Mouse (Mus musculus): ENCODE measurements around the gene Ube4a. TPM values are rescaled to one million over a fixed set of nuclear protein-coding genes. Genes with fewer than 3 reads are reported as not detected.

Ube4a gene
- polyA plus RNA-seq, 1 experiment from 2014 or later = 23.2 TPM

DNA sequence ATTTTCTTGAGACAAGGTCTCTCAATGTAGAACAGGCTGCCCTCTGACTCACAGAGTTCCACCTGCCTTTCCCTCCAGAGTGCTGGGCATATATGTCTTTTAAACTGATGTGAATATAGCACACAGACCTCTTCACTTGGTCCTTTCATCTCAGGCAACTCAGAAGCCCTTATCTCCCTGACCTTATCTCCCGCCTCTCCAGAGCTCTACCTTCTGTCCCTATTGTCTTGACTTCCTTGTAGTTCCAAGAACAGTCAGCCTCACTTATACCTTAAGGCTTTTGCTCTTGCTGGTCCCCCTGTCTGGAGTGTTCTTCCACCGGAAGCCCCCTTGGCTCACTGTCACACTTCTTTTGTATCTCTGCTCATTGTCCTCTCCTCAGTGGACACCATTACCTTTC, 75.3 kb downstream of the Ube4a start:
- no peak overlapping the region for H3K4me3 ChIP-seq
- 71% methylated on average over 2 of the region's 2 CpGs for WGBS

DNA sequence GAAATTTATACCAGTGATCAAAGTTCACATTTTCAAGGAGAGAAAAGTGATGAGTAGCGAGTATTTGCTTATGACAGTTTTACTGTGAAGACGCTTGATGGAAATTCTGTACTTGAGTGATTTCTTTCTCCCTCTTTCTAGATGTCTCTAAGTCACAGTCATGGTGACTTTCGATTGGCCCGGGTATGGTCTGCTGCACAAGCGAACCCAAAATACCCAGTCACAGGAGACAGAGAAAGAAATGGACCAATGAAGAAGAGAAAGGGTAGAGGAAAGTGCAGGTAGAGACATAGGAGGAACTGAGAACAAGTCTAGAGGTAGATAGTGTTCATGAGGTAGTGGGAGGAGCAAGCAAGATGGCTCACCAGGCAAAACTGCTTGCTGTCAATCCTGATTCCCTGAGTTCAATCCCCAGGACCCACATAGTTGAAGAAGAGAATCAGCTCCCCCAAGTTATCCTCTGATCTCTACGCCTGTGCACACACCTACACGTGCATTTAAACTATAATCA, 77.2 kb downstream of the Ube4a start:
- no peaks in the 10 kb centered on the region for H3K27me3 ChIP-seq (replicated peaks; ENCODE audit: low read depth, poor library complexity, severe bottlenecking)
- 82% methylated on average over 7 of the region's 7 CpGs for WGBS
- H3K4me1 ChIP-seq = peaks cover 3% of the 10 kb centered on the region
- H3K4me3 ChIP-seq = no peak overlapping the region
- no peak overlapping the region for H3K27ac ChIP-seq (replicated peaks)
- no peak for DNase-seq (ENCODE audit: low spot score)
- no peaks in the 10 kb centered on the region for H3K9me3 ChIP-seq
- H3K36me3 ChIP-seq (replicated peaks) = no peaks in the 10 kb centered on the region

More for the DNA sequence above, 75.3 kb downstream of the Ube4a start:
- no peaks in the 10 kb centered on the region for H3K4me1 ChIP-seq
- H3K36me3 ChIP-seq (replicated peaks) = no peaks in the 10 kb centered on the region
- no peak for DNase-seq (ENCODE audit: low spot score)
- no peak overlapping the region for H3K27ac ChIP-seq (replicated peaks)
- no peaks in the 10 kb centered on the region for H3K27me3 ChIP-seq (replicated peaks; ENCODE audit: low read depth, poor library complexity, severe bottlenecking)
- no peaks in the 10 kb centered on the region for H3K9me3 ChIP-seq

DNA sequence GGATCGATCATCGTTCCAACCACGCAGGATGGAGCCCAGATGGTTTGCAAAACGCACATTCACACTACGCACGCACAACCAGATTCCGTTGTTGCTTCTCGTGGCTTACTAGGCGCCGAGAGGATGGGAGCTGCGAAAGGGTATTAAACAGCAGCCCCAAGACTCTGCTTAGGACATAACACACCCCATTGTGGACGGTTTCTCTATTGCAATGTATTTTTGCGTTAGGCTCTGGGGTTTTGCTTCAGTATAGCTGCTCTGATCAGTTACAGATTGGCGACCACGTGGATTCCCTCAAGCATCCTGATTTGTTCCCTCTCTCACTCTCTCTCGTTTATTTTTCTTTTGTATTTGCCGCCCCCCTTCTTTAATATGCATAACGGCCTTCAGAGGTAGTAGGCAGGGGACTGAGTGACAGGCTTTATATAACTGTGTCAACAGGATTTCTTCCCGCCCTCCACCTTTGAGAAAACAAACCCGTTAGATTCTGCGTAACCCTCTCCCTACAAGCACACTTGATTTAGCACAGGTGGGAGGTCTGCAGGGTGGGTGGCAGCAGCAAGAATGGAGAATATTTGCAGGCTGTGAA, 82.3 kb downstream of the Ube4a start:
- peak overlapping the region; percentile 97 for H3K27ac ChIP-seq (replicated peaks)
- no peaks in the 10 kb centered on the region for H3K9me3 ChIP-seq
- under 1% methylated on average over 21 of the region's 21 CpGs for WGBS
- no peaks in the 10 kb centered on the region for H3K27me3 ChIP-seq (replicated peaks; ENCODE audit: low read depth, poor library complexity, severe bottlenecking)
- peak; percentile 37 for DNase-seq (ENCODE audit: low spot score)
- peak overlapping the region; percentile 82 for H3K4me3 ChIP-seq
- 0 out of 2 replicates have a peak, but pooled peaks cover 2% of the 10 kb centered on the region for H3K36me3 ChIP-seq (replicated peaks)
- H3K4me1 ChIP-seq = peaks cover 31% of the 10 kb centered on the region

DNA sequence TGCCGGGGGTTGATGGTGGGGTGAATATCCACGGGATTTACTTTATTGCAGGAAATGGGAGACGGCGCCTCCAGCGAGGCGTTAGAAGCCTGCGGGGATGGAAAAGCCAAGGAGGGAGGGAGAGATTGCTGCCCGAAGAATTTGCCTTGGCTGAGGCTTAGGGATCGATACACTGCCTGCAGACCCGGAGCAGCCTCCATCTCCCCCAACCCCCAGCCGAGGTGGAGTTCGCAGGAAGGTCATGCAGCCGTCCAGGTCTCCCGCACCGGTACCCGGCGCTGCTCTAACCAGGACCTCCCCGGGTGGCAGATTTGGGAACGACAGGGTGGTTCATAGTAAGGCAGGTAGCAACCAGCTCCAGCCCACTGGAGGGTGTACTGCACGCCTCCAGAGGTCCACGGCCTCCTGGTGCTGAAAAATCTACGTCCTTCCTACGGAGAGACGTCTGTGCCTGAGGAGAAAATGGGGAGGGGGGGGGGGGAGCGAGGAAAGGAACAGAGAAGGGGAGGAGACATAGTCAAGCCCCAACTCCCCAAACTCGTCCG, 82.9 kb downstream of the Ube4a start:
- peaks cover 7% of the 10 kb centered on the region for H3K36me3 ChIP-seq (replicated peaks)
- under 1% methylated on average over 26 of the region's 27 CpGs for WGBS
- H3K4me3 ChIP-seq = peak overlapping the region; percentile 82
- peaks cover 37% of the 10 kb centered on the region for H3K4me1 ChIP-seq
- peak; percentile 85 for DNase-seq (ENCODE audit: low spot score)
- peak overlapping the region; percentile 97 for H3K27ac ChIP-seq (replicated peaks)
- no peaks in the 10 kb centered on the region for H3K9me3 ChIP-seq
- no peaks in the 10 kb centered on the region for H3K27me3 ChIP-seq (replicated peaks; ENCODE audit: low read depth, poor library complexity, severe bottlenecking)

DNA sequence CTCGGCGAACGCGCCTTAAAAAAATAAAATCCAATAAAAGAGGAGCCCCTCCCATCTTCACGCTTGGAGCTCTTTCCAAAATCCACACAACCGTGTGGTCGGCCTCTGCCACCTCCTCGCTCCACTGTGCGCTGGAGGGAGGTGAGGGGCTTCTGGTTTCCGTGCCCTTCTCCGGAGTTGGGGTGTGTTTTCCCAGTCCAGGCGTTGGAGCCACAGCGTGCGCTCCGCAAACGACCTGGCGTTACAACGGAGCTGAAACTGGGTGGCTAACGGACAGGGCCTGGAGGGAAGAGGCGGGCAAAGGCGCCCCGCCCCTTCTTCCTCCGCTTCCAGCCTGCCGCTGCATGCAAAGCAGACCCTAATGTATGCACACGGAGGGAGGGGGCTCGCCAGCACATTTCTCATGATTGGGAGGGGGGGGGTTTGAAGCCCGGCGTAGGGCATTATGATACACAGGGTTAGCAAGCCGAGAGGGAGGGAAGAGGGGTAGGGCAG, 83.4 kb downstream of the Ube4a start:
- H3K36me3 ChIP-seq (replicated peaks) = peaks cover 13% of the 10 kb centered on the region
- H3K4me1 ChIP-seq = peaks cover 42% of the 10 kb centered on the region
- H3K27ac ChIP-seq (replicated peaks) = peak overlapping the region; percentile 97
- WGBS = under 1% methylated on average over 29 of the region's 29 CpGs
- no peaks in the 10 kb centered on the region for H3K9me3 ChIP-seq
- H3K27me3 ChIP-seq (replicated peaks; ENCODE audit: low read depth, poor library complexity, severe bottlenecking) = no peaks in the 10 kb centered on the region
- H3K4me3 ChIP-seq = peak overlapping the region; percentile 82
- DNase-seq (ENCODE audit: low spot score) = peak; percentile 92

DNA sequence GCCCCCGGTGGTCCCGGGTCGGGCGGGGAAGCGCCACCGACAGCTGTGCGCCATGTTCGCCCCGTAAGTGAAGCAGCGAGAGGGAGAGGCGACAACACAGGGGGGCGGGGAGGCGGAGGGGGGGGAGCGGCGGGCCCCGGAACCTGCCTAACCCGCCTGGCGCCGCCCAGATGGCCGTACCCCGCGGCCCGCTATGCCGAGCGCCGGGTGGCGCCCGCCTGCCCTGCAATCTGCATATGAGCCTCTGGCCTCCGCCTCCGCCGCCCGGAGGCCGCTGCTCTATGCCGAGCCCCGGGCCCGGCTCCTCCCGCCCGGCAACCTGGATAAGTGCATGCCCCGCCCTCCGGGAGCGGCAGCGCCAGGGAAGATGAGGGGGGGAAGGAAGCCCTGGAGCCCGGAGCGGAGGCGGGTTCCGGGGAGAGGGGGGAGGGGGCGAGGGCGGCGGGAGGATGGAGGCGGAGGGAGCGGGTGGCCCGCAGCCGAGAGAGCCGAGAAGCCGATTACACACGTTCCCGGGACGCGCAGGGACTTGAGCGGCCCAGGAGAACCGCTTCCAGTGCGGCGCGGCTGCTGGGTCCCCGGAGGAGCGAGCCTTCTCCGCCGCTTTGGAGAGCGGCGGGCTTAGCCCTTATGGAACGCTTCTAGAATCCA, 84.1 kb downstream of the Ube4a start, which contains the start of gene Kmt2a:
TSS of gene Kmt2a (minus strand) at position 76 of the 651 bp plus-strand sequence.
- peak; percentile 98 for DNase-seq (ENCODE audit: low spot score)
- peaks cover 16% of the 10 kb centered on the region for H3K36me3 ChIP-seq (replicated peaks)
- H3K4me3 ChIP-seq = peak within 1 kb of the TSS; percentile 82
- H3K9me3 ChIP-seq = no peaks in the 10 kb centered on the region
- H3K4me1 ChIP-seq = peaks cover 47% of the 10 kb centered on the region
- peak within 1 kb of the TSS; percentile 97 for H3K27ac ChIP-seq (replicated peaks)
- under 1% methylated on average over 70 of the region's 71 CpGs for WGBS
- no peaks in the 10 kb centered on the region for H3K27me3 ChIP-seq (replicated peaks; ENCODE audit: low read depth, poor library complexity, severe bottlenecking)

DNA sequence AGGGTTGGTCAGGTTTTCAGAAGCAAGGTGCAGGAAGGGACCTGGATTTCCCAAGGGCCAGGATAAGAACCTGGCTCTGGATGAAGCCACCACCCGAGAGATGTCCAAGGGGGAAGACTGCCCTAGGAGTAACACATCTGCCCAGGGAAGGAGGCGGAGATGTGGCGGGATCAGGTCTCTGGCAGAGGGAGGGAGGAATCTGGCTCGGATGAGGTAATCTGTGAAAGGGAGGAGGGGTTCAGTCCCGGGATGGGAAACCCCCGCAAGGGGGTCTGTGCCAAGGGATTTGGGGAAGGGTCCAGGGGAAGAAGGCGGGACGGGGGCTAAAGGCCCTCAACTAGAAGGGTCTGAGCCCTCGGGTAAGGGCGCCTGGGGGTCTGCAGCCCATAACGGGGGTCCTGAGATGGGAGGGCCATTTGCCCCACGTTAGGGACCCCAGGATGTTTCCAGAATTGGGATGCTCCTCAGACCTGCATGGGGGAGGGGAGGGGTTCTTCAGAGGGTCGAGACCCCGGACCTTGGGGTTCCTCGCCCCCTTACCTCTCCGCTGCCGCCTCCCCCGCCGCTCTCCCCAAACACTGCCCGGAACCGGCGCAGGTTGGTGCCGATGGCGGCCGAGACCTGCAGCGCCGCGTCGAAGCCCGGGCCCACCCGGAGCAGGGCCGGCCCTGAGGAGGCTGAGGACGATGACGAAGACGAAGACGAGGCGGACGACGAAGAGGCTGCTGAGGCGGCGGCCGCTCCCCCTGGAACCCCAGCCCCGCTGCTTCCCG, 84.9 kb downstream of the Ube4a start:
- H3K4me3 ChIP-seq = peak overlapping the region; percentile 82
- under 1% methylated on average over 41 of the region's 44 CpGs for WGBS
- no peaks in the 10 kb centered on the region for H3K27me3 ChIP-seq (replicated peaks; ENCODE audit: low read depth, poor library complexity, severe bottlenecking)
- peaks cover 19% of the 10 kb centered on the region for H3K36me3 ChIP-seq (replicated peaks)
- no peaks in the 10 kb centered on the region for H3K9me3 ChIP-seq
- H3K4me1 ChIP-seq = peaks cover 54% of the 10 kb centered on the region
- peak overlapping the region; percentile 97 for H3K27ac ChIP-seq (replicated peaks)
- peak; percentile 54 for DNase-seq (ENCODE audit: low spot score)

DNA sequence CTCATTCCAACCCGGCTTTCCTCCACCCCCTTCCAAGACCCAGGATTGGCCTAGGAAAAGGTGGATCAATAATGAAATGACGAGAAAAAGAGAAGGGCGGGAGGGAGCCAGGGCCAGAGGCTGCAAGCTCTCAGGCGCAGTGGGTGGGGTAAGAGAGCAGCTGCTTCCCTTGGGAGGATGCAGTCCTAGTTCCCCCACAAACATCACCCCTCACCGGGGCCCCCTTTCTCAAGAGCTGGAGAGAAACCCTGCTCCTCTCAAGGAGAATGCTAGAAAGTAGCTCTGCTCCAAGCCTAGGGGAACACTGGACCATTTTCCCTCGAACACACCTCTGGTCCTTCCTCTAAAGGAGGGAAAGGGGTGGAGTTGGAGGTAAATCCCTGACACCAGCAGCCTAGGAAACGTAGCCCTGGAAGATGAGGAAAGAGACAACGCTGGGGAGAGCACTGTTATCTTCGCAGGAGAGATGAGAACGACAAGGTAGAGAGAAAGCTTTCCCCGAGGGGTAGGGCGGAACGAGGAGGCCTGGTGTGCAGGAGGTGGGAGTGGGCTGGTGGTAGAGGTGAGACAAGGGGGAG, 85.6 kb downstream of the Ube4a start:
- Histone ChIP-seq H3K27me3 (replicated peaks; ENCODE audit: low read depth, poor library complexity, severe bottlenecking) (no peaks in the 10 kb centered on the region), H3K4me3 (peak overlapping the region; percentile 82), H3K9me3 (no peaks in the 10 kb centered on the region), H3K4me1 (peaks cover 59% of the 10 kb centered on the region), H3K36me3 (replicated peaks) (peaks cover 22% of the 10 kb centered on the region), H3K27ac (replicated peaks) (peak overlapping the region; percentile 97)
- peak; percentile 23 for DNase-seq (ENCODE audit: low spot score)
- 2% methylated on average over 13 of the region's 13 CpGs for WGBS

DNA sequence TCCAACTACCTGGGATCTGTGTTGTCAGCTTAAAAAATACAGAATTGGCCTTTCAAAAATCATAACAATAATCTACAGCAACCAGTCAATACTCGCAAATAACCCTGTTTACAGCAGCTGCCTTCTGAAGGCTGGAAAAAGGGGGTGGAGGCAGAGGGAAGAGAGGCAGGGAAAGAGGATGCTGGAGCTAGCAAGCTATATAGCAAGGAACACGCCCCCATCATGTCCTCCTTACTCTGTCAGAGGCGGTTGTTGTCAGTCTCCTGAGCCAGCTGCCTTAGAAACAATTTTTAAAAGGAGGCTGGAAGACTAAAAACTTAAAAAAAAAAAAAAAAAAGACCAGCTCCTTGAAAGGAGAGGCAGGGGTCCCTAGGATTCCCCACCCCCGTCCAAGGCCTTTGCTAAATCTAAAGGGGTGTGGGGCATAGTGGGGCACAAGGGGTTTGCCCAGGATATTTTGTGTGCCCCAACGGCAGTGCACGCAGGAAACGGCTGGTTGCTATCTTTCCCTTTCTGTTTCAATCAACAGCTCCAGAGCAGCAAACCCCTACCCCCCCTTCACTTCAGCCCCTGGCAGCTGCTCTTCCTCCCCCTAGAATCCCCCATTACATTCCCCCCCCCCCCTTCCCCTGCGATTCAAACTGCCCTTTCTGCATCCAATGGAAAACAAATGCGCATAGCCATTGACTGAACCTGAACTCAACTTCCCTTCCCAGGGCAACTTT, 86.5 kb downstream of the Ube4a start:
- peaks cover 22% of the 10 kb centered on the region for H3K36me3 ChIP-seq (replicated peaks)
- peaks cover 65% of the 10 kb centered on the region for H3K4me1 ChIP-seq
- WGBS = 39% methylated on average over 9 of the region's 9 CpGs
- no peaks in the 10 kb centered on the region for H3K27me3 ChIP-seq (replicated peaks; ENCODE audit: low read depth, poor library complexity, severe bottlenecking)
- H3K9me3 ChIP-seq = no peaks in the 10 kb centered on the region
- H3K4me3 ChIP-seq = peak overlapping the region; percentile 82
- peak overlapping the region; percentile 97 for H3K27ac ChIP-seq (replicated peaks)
- DNase-seq (ENCODE audit: low spot score) = peak; percentile 25

DNA sequence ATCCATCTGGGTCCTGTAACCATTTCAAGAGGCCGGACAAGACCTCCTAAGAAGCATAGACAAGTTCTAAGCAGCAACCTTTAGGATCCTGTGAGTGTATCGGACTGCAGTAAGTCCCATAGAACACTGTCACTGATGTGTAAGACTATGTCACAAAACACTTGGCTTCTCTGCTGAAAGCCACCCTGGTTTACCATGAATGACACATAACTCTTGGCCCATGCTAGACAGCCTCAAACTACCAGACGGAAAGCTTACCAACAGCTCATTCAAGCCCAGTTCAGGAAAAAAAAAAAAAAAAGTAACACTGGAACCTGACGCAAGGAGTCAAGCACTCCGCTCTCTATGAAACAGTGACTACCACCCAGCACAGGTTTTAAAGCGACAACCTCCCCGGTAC, 87.7 kb downstream of the Ube4a start:
- Histone ChIP-seq H3K4me1 (peaks cover 66% of the 10 kb centered on the region), H3K36me3 (replicated peaks) (peaks cover 22% of the 10 kb centered on the region), H3K9me3 (no peaks in the 10 kb centered on the region), H3K27me3 (replicated peaks; ENCODE audit: low read depth, poor library complexity, severe bottlenecking) (no peaks in the 10 kb centered on the region), H3K4me3 (no peak overlapping the region), H3K27ac (replicated peaks) (no peak overlapping the region)
- 88% methylated on average over 7 of the region's 7 CpGs for WGBS
- DNase-seq (ENCODE audit: low spot score) = no peak

DNA sequence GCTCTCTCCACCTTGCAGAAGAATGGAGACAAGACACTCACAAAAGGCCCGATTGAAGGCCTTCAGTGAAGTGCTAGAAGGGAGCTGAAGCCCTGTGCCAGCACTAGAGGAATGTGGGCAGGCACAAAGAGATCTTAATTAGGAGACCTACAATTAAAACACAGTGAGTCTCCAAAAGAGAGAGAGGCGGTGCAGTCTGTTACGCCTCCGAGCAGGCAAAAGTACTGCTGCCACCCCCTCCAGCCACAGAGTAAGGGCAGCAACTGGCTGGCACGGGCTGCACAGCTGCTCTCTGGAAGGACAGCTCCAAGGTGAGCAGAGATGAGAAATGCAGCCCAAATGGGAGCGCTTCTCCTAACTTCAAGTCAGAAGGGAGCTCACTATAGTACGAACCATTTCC, 89.9 kb downstream of the Ube4a start:
- Histone ChIP-seq H3K9me3 (no peaks in the 10 kb centered on the region), H3K27ac (replicated peaks) (no peak overlapping the region), H3K36me3 (replicated peaks) (peaks cover 41% of the 10 kb centered on the region), H3K27me3 (replicated peaks; ENCODE audit: low read depth, poor library complexity, severe bottlenecking) (no peaks in the 10 kb centered on the region), H3K4me3 (no peak overlapping the region), H3K4me1 (peaks cover 68% of the 10 kb centered on the region)
- 61% methylated on average over 7 of the region's 7 CpGs for WGBS
- no peak for DNase-seq (ENCODE audit: low spot score)
